Mouse (Mus musculus): ENCODE measurements around the gene Ppp1r15b. TPM values are rescaled to one million over a fixed set of nuclear protein-coding genes. Genes with fewer than 3 reads are reported as not detected.
A peak's percentile ranks its signal among the peaks of the same experiment; 100 is the strongest.

Ppp1r15b gene
- polyA plus RNA-seq, 2 experiments = 29.9 to 38.5 TPM

DNA sequence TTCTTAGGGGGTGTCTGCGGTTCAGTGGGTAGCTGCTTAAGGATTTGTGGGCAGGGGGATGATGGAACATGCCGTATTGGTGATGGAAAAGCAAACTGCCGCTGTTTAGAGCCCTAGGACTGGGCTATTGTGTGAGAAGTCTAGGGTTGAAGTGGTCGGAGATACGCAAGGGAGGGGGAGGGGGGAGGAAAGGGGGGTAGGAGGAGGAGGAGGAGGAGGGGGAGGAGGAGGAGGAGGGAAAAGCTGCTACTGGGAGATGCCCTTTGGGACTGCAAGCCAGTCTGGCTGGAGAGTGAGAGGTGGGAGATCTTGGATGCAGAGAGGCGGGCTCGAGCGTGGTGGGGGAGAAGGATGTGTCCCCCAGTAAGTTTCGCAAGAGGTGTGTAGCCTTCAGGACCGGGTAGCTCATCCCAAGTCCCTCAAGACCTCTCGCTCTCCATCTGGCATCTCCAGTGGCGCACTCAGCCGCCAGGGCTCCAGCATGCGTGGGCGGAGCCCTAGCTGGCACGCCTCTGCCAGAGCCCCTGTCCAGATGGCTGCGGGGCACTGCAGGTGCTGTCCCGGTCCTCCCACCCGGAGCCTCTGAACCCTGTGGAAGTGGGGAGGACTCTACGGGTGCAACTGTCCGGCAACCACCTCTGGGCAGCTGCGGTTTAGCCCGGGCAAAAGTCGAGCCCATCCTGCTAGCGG is 51.2 kb downstream of the Ppp1r15b start:
- Histone ChIP-seq H3K27ac (replicated peaks; ENCODE audit: low read depth, low read length) (no peak overlapping the region), H3K36me3 (ENCODE audit: control insufficient read depth, insufficient read depth, low read length) (no peaks in the 10 kb centered on the region), H3K4me2 (replicated peaks; ENCODE audit: low read depth, low read length, severe bottlenecking) (peak overlapping the region; percentile 84), H3K9ac (ENCODE audit: low read depth, low read length, severe bottlenecking) (no peak overlapping the region), H3K4me1 (ENCODE audit: control insufficient read depth, insufficient read depth, low read length) (peaks cover 15% of the 10 kb centered on the region), H3K9me3 (ENCODE audit: control insufficient read depth, low read length) (no peaks in the 10 kb centered on the region), H3K4me3 (replicated peaks; ENCODE audit: low read length) (peak overlapping the region; percentile 41), H3K27me3 (ENCODE audit: control insufficient read depth, insufficient read depth, low read length) (peaks cover 20% of the 10 kb centered on the region; the same call in 1 of the 2 replicates)
- under 1% methylated on average over 22 of the region's 25 CpGs for WGBS
- DNase-seq (ENCODE audit: low spot score) = no peak
- no peak for ATAC-seq (ENCODE audit: low FRiP score, low read depth)
- no peak for TF ChIP-seq POLR2A (IDR thresholded peaks at IDR 0.05; ENCODE audit: borderline replicate concordance, extremely low read depth, insufficient read depth, insufficient read length)

- TF ChIP-seq POLR2A (IDR thresholded peaks at IDR 0.05; ENCODE audit: borderline replicate concordance, extremely low read depth, insufficient read depth, insufficient read length) = no peak
- Histone ChIP-seq H3K9ac (ENCODE audit: low read depth, low read length, severe bottlenecking) (no peak overlapping the region), H3K27ac (replicated peaks; ENCODE audit: low read depth, low read length) (no peak overlapping the region), H3K4me3 (replicated peaks; ENCODE audit: low read length) (peak overlapping the region; percentile 41), H3K36me3 (ENCODE audit: control insufficient read depth, insufficient read depth, low read length) (no peaks in the 10 kb centered on the region), H3K4me2 (replicated peaks; ENCODE audit: low read depth, low read length, severe bottlenecking) (peak overlapping the region; percentile 84), H3K4me1 (ENCODE audit: control insufficient read depth, insufficient read depth, low read length) (peaks cover 15% of the 10 kb centered on the region), H3K27me3 (ENCODE audit: control insufficient read depth, insufficient read depth, low read length) (peaks cover 20% of the 10 kb centered on the region; the same call in 1 of the 2 replicates), H3K9me3 (ENCODE audit: control insufficient read depth, low read length) (no peaks in the 10 kb centered on the region)
- ATAC-seq (ENCODE audit: low FRiP score, low read depth) (no peak), DNase-seq (ENCODE audit: low spot score) (no peak)
- 5% methylated on average over 16 of the region's 16 CpGs for WGBS
These were observed 51.8 kb downstream of the Ppp1r15b start for GRCm38 (mm10) chr1:133182706-133183095.

DNA sequence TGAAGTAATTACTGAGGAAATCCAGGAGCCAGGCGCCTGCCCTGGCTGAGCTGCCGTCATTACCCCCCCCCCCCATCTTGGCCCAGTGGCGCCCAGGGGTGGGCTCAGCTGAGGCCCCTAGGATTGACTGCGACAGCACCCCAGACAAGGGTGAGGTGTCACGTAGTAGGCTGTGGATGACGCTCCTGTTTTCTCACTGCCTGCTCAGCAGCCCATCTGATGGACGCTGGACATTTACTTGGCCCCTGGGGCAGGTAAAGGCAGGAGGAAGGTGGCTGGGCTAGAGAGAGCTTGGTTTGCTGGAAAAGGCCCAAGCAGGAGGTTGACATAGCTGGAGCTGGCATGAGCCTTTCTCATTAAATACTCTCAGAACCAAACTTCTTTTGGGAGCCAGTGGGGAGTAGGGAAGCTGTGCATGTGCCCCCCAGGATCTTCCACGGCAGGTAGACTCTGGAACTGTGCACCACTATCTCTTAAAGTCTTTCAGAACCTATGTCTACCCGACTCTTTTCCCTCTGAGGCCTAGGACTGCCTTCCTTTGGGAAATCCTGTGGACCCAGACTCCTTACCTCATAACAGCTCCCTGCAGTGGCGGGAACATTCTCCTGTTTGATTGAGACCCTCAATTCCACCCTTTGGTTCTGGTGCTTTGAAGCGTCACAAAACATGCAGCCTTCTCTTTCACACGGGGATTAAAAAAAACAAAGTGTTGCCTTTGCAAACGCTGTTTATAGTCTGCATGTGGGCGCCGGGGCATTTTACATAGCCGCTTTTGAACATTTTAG is 52.4 kb downstream of the Ppp1r15b start:
- TF ChIP-seq POLR2A (IDR thresholded peaks at IDR 0.05; ENCODE audit: borderline replicate concordance, extremely low read depth, insufficient read depth, insufficient read length) = no peak
- peaks cover 21% of the 10 kb centered on the region for H3K4me1 ChIP-seq (ENCODE audit: control insufficient read depth, insufficient read depth, low read length)
- H3K36me3 ChIP-seq (ENCODE audit: control insufficient read depth, insufficient read depth, low read length) = no peaks in the 10 kb centered on the region
- DNase-seq (ENCODE audit: low spot score) = no peak
- 24% methylated on average over 16 of the region's 16 CpGs for WGBS
- peak overlapping the region; percentile 41; the same call in 1 of the 2 replicates for H3K4me3 ChIP-seq (replicated peaks; ENCODE audit: low read length)
- H3K9me3 ChIP-seq (ENCODE audit: control insufficient read depth, low read length) = no peaks in the 10 kb centered on the region
- ATAC-seq (ENCODE audit: low FRiP score, low read depth) = no peak
- H3K4me2 ChIP-seq (replicated peaks; ENCODE audit: low read depth, low read length, severe bottlenecking) = peak overlapping the region; percentile 84; the same call in 1 of the 2 replicates
- no peak overlapping the region for H3K9ac ChIP-seq (ENCODE audit: low read depth, low read length, severe bottlenecking)
- H3K27me3 ChIP-seq (ENCODE audit: control insufficient read depth, insufficient read depth, low read length) = peaks cover 20% of the 10 kb centered on the region; the same call in 1 of the 2 replicates
- no peak overlapping the region for H3K27ac ChIP-seq (replicated peaks; ENCODE audit: low read depth, low read length)

DNA sequence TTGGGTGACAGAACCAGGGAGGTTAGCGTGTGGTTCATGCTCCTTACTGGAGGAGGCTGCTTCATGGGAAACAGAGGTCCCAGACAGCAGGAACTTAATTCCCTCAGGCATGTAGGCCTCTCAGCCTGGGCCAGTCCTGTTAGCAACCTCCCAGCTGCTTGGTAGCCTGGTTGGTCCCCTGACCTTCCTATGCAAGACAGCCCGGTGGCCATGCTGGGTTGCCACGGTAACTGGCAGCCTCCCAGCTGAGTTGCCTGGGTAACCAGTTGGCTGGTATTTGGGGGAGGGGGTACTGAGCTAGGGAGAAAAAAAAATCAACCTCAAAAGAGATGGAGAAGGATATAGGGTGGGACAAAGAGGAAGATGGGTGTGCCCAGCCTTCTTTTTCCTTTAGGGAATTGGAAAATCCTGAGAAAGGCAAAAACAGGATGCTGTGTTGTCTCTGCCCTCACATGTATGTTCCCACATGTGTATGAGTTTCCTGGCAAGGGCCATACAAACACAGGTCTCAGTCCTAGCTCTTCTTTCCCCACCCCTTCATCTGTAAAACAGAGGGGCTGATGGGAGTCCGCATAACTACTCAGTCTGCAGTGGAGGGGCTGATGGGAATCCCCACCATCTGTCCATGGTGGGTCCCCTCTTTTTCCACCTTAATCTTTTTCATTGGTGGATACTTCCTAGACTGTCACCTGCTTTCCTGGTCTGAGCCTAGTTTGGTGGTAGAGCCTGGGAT is 57.2 kb downstream of the Ppp1r15b start:
- no peak for DNase-seq (ENCODE audit: low spot score)
- WGBS = 18% methylated on average over 4 of the region's 4 CpGs
- Histone ChIP-seq H3K4me3 (replicated peaks; ENCODE audit: low read length) (no peak overlapping the region), H3K27me3 (ENCODE audit: control insufficient read depth, insufficient read depth, low read length) (peaks cover under 1% of the 10 kb centered on the region; the same call in 1 of the 2 replicates), H3K4me2 (replicated peaks; ENCODE audit: low read depth, low read length, severe bottlenecking) (no peak overlapping the region), H3K4me1 (ENCODE audit: control insufficient read depth, insufficient read depth, low read length) (peaks cover 6% of the 10 kb centered on the region), H3K9me3 (ENCODE audit: control insufficient read depth, low read length) (no peaks in the 10 kb centered on the region), H3K9ac (ENCODE audit: low read depth, low read length, severe bottlenecking) (no peak overlapping the region), H3K36me3 (ENCODE audit: control insufficient read depth, insufficient read depth, low read length) (no peaks in the 10 kb centered on the region), H3K27ac (replicated peaks; ENCODE audit: low read depth, low read length) (no peak overlapping the region)
- no peak for ATAC-seq (ENCODE audit: low FRiP score, low read depth)
- no peak for TF ChIP-seq POLR2A (IDR thresholded peaks at IDR 0.05; ENCODE audit: borderline replicate concordance, extremely low read depth, insufficient read depth, insufficient read length)

- peaks cover 6% of the 10 kb centered on the region for H3K4me1 ChIP-seq (ENCODE audit: control insufficient read depth, insufficient read depth, low read length)
- TF ChIP-seq POLR2A (IDR thresholded peaks at IDR 0.05; ENCODE audit: borderline replicate concordance, extremely low read depth, insufficient read depth, insufficient read length) = no peak
- H3K27me3 ChIP-seq (ENCODE audit: control insufficient read depth, insufficient read depth, low read length) = no peaks in the 10 kb centered on the region
- H3K27ac ChIP-seq (replicated peaks; ENCODE audit: low read depth, low read length) = no peak overlapping the region
- 79% methylated on average over 8 of the region's 8 CpGs for WGBS
- DNase-seq (ENCODE audit: low spot score) (no peak), ATAC-seq (ENCODE audit: low FRiP score, low read depth) (no peak)
- no peaks in the 10 kb centered on the region for H3K9me3 ChIP-seq (ENCODE audit: control insufficient read depth, low read length)
- H3K4me3 ChIP-seq (replicated peaks; ENCODE audit: low read length) = no peak overlapping the region
- no peak overlapping the region for H3K4me2 ChIP-seq (replicated peaks; ENCODE audit: low read depth, low read length, severe bottlenecking)
- no peak overlapping the region for H3K9ac ChIP-seq (ENCODE audit: low read depth, low read length, severe bottlenecking)
- H3K36me3 ChIP-seq (ENCODE audit: control insufficient read depth, insufficient read depth, low read length) = no peaks in the 10 kb centered on the region
These were observed 57.8 kb downstream of the Ppp1r15b start for GRCm38 (mm10) chr1:133188719-133189118.

Other genes starting within 250 kb of the Ppp1r15b start
- gene Mdm4, start 100.6 kb upstream of the Ppp1r15b start, polyA plus RNA-seq (2012; rRNA removed) = 132 and 144 TPM in 2 replicates
- 45.6 and 50.2 TPM in 2 replicates for gene Mdm4, start 100.6 kb upstream of the Ppp1r15b start, polyA plus RNA-seq (2014; fragmentation: Nextera tagmentation; extraction: Ambion mirVana)
- 10.7 and 13.5 TPM in 2 replicates for gene Pik3c2b, start 85.5 kb upstream of the Ppp1r15b start, polyA plus RNA-seq (2012; rRNA removed)
- gene Pik3c2b, start 85.5 kb upstream of the Ppp1r15b start, polyA plus RNA-seq (2014; fragmentation: Nextera tagmentation; extraction: Ambion mirVana) = 8.1 and 8.4 TPM in 2 replicates
- 6.6 and 6.9 TPM in 2 replicates for gene Plekha6, start 33.1 kb downstream of the Ppp1r15b start, polyA plus RNA-seq (2012; rRNA removed)
- gene Plekha6, start 33.1 kb downstream of the Ppp1r15b start, polyA plus RNA-seq (2014; fragmentation: Nextera tagmentation; extraction: Ambion mirVana) = 4.0 and 4.2 TPM in 2 replicates
- not detected in 2 replicates for gene Golt1a, start 178.7 kb downstream of the Ppp1r15b start, polyA plus RNA-seq (2012; rRNA removed)
- gene Golt1a, start 178.7 kb downstream of the Ppp1r15b start, polyA plus RNA-seq (2014; fragmentation: Nextera tagmentation; extraction: Ambion mirVana) = not detected in 2 replicates
- gene Kiss1, start 190.7 kb downstream of the Ppp1r15b start, polyA plus RNA-seq (2012; rRNA removed) = not detected in 2 replicates
- gene Kiss1, start 190.7 kb downstream of the Ppp1r15b start, polyA plus RNA-seq (2014; fragmentation: Nextera tagmentation; extraction: Ambion mirVana) = not detected in 2 replicates
- 0.58 and 2.8 TPM in 2 replicates for gene Ren1, start 219.4 kb downstream of the Ppp1r15b start, polyA plus RNA-seq (2012; rRNA removed)
- gene Ren1, start 219.4 kb downstream of the Ppp1r15b start, polyA plus RNA-seq (2014; fragmentation: Nextera tagmentation; extraction: Ambion mirVana) = 0.48 TPM in 1 of 2 replicates, not detected in the other
- gene Etnk2, start 232.4 kb downstream of the Ppp1r15b start, polyA plus RNA-seq (2012; rRNA removed) = 1.4 TPM in 2 replicates
- gene Etnk2, start 232.4 kb downstream of the Ppp1r15b start, polyA plus RNA-seq (2014; fragmentation: Nextera tagmentation; extraction: Ambion mirVana) = 0.91 and 1.4 TPM in 2 replicates